Mouse (Mus musculus) erythroblast, embryonic 14.5 days (primary cell): ENCODE measurements around the gene Sik1.

Source experiments
- GATA1 ChIP-seq: IDR thresholded peaks from 2 replicates; pipeline ENCODE4 v1.6.1; 2012; ENCODE audit warnings: low read length, inconsistent platforms, mixed read lengths
- TAL1 ChIP-seq: IDR thresholded peaks from 3 replicates; pipeline ENCODE4 v1.6.1; 2012; ENCODE audit warnings: low read length, inconsistent platforms, mixed read lengths

- no peak for TF ChIP-seq TAL1
- TF ChIP-seq GATA1 = no peak
These were observed 34.3 kb downstream of the Sik1 start for GRCm38 (mm10) chr17:31821136-31821933.
